Mouse (Mus musculus) liver, embryonic 15.5 days (tissue): Measurements from ENCODE around the gene Gas6. TPM values are rescaled to one million over a fixed set of nuclear protein-coding genes. Genes with fewer than 3 reads are reported as not detected.

Source experiments
- ATAC-seq: fragments of 200-750 bp; cut with Nextera tagmentation; 2 replicates; pipeline ENCODE4 v1.8.0; 2017; ENCODE audit warnings: moderate number of reproducible peaks, mild to moderate bottlenecking, moderate library complexity; ENCODE audit not compliant: insufficient read depth
- H3K27ac ChIP-seq: fragments of 300-500 bp; sonication (generic); replicated peaks from 2 replicates; pipeline ENCODE4 v1.5.1; 2015; ENCODE audit warnings: mild to moderate bottlenecking, inconsistent platforms
- H3K27me3 ChIP-seq: fragments of 300-500 bp; sonication (generic); 2 replicates; pipeline ENCODE4 v1.6.1; 2015; ENCODE audit warnings: mild to moderate bottlenecking, inconsistent platforms
- H3K36me3 ChIP-seq: fragments of 300-500 bp; sonication (generic); replicated peaks from 2 replicates; pipeline ENCODE4 v1.6.1; 2015; ENCODE audit warnings: moderate library complexity, mild to moderate bottlenecking, inconsistent platforms
- H3K4me1 ChIP-seq: fragments of 300-500 bp; sonication (generic); replicated peaks from 2 replicates; pipeline ENCODE4 v1.6.1; 2015; ENCODE audit warnings: inconsistent platforms
- H3K4me2 ChIP-seq: fragments of 300-500 bp; sonication (generic); 2 replicates; pipeline ENCODE4 v1.6.1; 2015; ENCODE audit warnings: moderate library complexity, mild to moderate bottlenecking, inconsistent platforms
- H3K4me3 ChIP-seq: fragments of 300-500 bp; sonication (generic); replicated peaks from 2 replicates; pipeline ENCODE4 v1.5.1; 2015; ENCODE audit warnings: mild to moderate bottlenecking, inconsistent platforms
- H3K9ac ChIP-seq: fragments of 300-500 bp; sonication (generic); 2 replicates; pipeline ENCODE4 v1.6.1; 2015; ENCODE audit warnings: moderate library complexity, mild to moderate bottlenecking, inconsistent platforms
- H3K9me3 ChIP-seq: fragments of 300-500 bp; sonication (generic); replicated peaks from 2 replicates; pipeline ENCODE4 v1.6.1; 2016; ENCODE audit warnings: inconsistent platforms
- WGBS: fragments of 180-500 bp; shearing (Covaris S2); methylation state at CpG from one replicate; pipeline ENCODE4 v1.1.7; 2015; ENCODE audit warnings: mixed read lengths; ENCODE audit not compliant: insufficient replicate concordance; 5-methylcytosine and 5-hydroxymethylcytosine counted together
- polyA plus RNA-seq: library from polyadenylated mRNA; unstranded; fragments of >200 nt; fragmentation: Nextera tagmentation; extraction: Ambion mirVana; gene quantifications from 2 replicates; pipeline ENCODE4 v1.2.1, GENCODE M21; 2015

The Gas6 gene
- polyA plus RNA-seq, 1 experiment from 2014 or later, result 7.1 TPM

DNA sequence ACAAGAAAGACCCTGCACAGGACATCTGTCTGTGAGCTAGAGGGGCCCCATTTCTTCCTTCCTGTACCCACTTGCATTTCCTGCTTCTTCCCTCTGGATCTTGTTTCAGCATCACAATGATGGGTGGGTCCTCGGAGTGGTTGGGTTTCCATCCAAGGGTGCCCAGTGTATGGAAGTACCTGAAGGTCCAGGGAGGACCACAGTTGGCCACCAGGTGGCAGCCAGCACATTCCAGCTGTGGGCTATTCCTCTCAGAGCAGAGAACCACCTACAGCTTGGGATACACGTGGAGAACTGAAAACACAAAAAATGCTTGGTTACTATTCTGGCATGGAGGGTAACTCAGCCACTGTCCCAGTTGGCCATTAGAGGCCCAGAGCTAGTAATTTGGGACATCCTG, 39.0 kb downstream of the Gas6 start:
- no peaks in the 10 kb centered on the region for H3K9me3 ChIP-seq
- no peaks in the 10 kb centered on the region for H3K27me3 ChIP-seq
- no peak overlapping the region for H3K4me2 ChIP-seq
- no peak overlapping the region for H3K4me3 ChIP-seq
- no peak overlapping the region for H3K27ac ChIP-seq
- no peak overlapping the region for H3K9ac ChIP-seq
- no peaks in the 10 kb centered on the region for H3K4me1 ChIP-seq
- ATAC-seq, result no peak
- WGBS, result 13% methylated on average over 2 of the region's 2 CpGs
- no peaks in the 10 kb centered on the region for H3K36me3 ChIP-seq

DNA sequence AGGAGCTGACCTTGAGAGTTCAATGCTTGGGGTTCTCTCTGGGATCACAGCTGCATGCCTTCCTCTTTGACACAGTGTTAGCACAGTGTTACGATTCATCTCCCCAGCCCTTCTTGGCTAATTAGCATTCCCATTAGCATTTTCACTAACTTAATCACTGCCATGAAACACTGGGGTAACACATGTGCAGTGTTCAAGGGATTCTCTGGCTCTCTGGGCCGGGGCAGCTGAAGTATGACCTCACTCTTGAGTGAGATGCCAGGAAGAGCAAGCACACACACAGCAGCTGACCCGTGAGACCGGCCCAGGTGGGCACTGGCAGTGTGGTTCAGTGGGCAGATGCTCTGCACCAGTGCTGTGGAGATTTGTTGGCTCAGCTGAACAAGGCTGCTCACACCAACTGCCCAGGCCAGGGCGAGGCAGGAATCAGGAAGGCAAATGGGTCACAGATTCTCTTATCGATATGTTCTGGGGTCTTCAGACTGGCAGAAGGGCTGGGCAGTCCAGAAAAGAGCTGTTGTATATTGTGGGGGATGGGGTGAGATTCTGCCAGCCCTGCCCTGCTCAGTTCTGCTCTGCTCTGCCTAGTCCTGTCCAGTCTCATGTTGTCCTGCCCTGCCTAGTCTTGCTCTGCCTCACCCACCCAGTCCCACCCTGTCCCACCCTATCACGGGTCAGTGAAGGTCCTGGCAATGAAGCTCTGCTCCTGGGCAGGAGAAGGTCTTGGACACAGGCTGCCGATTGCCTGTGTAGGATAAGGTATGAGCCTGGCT, 39.8 kb downstream of the Gas6 start:
- Histone ChIP-seq H3K36me3 (no peaks in the 10 kb centered on the region), H3K27ac (no peak overlapping the region), H3K9ac (no peak overlapping the region), H3K4me2 (no peak overlapping the region), H3K9me3 (no peaks in the 10 kb centered on the region), H3K4me3 (no peak overlapping the region), H3K4me1 (no peaks in the 10 kb centered on the region), H3K27me3 (no peaks in the 10 kb centered on the region)
- WGBS, result 51% methylated on average over 8 of the region's 8 CpGs
- no peak for ATAC-seq

DNA sequence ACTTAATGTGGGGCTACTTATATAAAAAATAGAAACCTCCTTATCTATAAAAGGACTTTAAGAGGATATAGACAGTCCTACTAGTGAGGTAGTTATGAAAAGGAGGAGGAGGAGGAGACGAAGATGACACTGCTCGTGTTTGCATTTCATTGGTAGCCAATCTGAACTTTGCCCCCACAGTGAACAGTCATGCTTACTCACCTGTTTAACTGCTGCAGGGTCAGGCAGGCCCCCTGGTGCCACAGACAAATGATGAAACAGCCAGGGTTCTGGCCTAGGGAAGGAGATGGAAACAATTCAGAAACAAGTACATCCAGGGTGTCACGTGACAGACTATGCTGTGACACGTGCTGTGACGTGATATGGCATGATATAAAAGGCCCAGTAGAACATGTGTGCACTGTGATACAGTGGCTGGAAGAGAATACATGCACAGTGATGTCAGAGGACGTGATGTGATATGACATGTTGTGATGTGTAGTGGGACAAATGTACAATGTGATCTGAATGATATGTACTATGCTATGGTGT, 42.5 kb downstream of the Gas6 start:
- no peaks in the 10 kb centered on the region for H3K4me1 ChIP-seq
- H3K27me3 ChIP-seq, result no peaks in the 10 kb centered on the region
- 42% methylated on average over 6 of the region's 6 CpGs for WGBS
- H3K9me3 ChIP-seq, result no peaks in the 10 kb centered on the region
- H3K9ac ChIP-seq, result no peak overlapping the region
- H3K4me2 ChIP-seq, result no peak overlapping the region
- H3K36me3 ChIP-seq, result no peaks in the 10 kb centered on the region
- no peak for ATAC-seq
- H3K27ac ChIP-seq, result no peak overlapping the region
- H3K4me3 ChIP-seq, result no peak overlapping the region

DNA sequence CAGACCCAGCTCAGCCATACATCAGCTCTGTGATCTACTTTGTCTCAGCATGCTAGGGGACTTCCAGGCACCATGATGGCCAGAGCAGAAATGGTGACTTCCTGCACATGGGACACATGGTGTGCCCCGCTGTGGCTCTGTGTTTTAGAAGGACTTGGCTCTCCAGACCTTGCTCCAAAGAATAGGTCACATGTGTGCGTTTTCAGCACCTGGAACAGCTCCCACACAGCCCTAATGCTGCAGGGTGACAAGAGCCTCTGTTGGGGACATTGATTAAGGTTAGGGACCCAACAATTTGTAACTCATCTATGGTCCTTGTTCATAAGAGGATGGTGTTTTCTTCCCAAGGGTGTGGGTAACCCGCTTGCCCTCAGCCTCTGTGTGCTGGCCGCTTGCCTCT, 46.1 kb downstream of the Gas6 start:
- Histone ChIP-seq H3K27ac (no peak overlapping the region), H3K36me3 (no peaks in the 10 kb centered on the region), H3K27me3 (no peaks in the 10 kb centered on the region), H3K4me3 (no peak overlapping the region), H3K4me1 (no peaks in the 10 kb centered on the region), H3K9ac (no peak overlapping the region), H3K9me3 (no peaks in the 10 kb centered on the region), H3K4me2 (no peak overlapping the region)
- ATAC-seq, result no peak
- 36% methylated on average over 4 of the region's 4 CpGs for WGBS

DNA sequence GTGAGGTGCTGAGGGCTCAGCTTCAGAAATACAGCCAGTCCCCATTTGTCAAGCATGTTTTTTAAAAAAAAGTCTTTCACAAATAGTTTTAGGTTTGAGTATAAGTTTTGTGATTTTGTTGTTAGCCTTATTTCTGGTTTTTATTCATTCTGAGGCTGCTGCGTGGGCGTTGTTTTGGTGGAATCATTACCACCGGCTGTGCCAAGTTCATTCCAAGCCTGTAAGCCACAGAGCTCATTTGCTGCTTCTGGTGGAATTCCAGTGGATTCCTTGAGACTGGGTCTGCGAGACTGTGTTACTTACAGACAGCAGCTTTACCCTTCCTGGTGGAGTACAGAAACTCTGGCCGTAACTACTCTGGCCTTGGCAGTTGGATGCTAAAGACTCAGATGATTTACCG, 47.8 kb downstream of the Gas6 start:
- no peaks in the 10 kb centered on the region for H3K9me3 ChIP-seq
- H3K27ac ChIP-seq, result no peak overlapping the region
- no peak overlapping the region for H3K9ac ChIP-seq
- H3K36me3 ChIP-seq, result no peaks in the 10 kb centered on the region
- WGBS, result 63% methylated on average over 6 of the region's 6 CpGs
- no peak for ATAC-seq
- H3K4me3 ChIP-seq, result no peak overlapping the region
- no peaks in the 10 kb centered on the region for H3K27me3 ChIP-seq
- H3K4me2 ChIP-seq, result no peak overlapping the region
- H3K4me1 ChIP-seq, result no peaks in the 10 kb centered on the region

DNA sequence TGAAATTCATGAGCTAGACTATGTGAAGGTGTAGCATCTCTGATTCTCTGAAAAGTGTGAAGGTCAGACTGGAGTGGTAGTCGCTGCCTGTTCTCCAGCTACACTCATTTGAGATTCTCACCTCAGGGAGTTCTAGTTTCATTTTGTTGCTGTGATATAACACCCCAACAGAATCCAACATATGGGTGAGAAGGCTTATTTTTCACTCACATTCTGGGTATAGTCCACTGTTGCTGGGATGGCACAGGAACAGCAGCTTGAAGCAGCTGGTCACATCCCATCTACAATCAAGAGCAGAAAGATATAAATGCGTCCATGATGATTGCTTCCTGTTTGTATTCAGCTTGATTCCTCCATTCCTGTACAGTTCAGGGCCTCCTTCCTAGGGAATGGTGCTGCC, 52.1 kb downstream of the Gas6 start:
- Histone ChIP-seq H3K4me3 (no peak overlapping the region), H3K4me2 (no peak overlapping the region), H3K36me3 (no peaks in the 10 kb centered on the region), H3K9ac (no peak overlapping the region), H3K27me3 (peaks cover 4% of the 10 kb centered on the region), H3K9me3 (no peaks in the 10 kb centered on the region), H3K4me1 (no peaks in the 10 kb centered on the region), H3K27ac (no peak overlapping the region)
- 58% methylated on average over 2 of the region's 2 CpGs for WGBS
- no peak for ATAC-seq

DNA sequence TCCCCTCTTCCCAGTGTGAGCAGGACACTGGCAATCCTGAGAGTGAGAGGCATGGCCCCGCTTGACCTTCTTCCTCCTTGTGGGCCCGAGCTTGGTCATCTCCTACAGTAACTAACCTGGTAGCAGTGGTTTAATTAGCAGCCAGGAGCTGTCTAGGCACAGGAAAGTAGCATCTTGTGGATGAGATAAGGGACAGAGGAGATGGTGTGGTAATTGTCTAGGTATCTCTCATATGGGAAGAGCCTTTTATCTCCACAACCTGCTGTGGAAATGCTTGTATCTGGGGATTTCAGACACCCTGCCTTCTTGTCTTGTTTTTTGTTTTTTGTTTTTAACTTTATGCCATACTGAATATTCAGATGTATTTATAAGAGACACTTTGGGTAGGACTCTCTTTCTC, 56.8 kb downstream of the Gas6 start:
- Histone ChIP-seq H3K4me3 (no peak overlapping the region), H3K9ac (no peak overlapping the region), H3K27ac (no peak overlapping the region), H3K4me1 (no peaks in the 10 kb centered on the region), H3K9me3 (no peaks in the 10 kb centered on the region), H3K4me2 (no peak overlapping the region), H3K27me3 (peaks cover 44% of the 10 kb centered on the region), H3K36me3 (no peaks in the 10 kb centered on the region)
- 35% methylated on average over 2 of the region's 2 CpGs for WGBS
- no peak for ATAC-seq

DNA sequence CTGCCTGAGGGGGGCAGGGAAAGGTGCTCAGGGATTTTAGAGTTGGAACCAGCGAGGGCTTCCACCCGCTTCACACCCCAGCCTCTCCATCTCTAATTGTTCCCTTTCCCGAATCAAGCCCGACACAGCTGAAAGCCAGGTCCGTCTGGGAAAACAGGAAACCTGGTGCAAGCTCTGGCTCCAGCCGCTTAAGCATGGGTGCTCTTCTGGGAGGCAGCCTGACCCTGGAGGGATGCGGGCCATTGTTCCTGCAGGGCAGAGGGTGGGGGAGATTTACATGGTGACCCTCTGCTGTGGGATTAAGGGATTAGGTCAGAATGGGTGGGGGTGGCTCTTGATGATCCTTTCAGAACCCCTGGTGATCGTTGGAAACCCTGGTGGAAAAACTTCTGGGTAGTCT, 58.2 kb downstream of the Gas6 start:
- Histone ChIP-seq H3K4me3 (no peak overlapping the region), H3K9me3 (no peaks in the 10 kb centered on the region), H3K4me2 (no peak overlapping the region), H3K36me3 (no peaks in the 10 kb centered on the region), H3K4me1 (no peaks in the 10 kb centered on the region), H3K9ac (no peak overlapping the region), H3K27ac (no peak overlapping the region), H3K27me3 (peaks cover 44% of the 10 kb centered on the region)
- 8% methylated on average over 8 of the region's 8 CpGs for WGBS
- no peak for ATAC-seq

DNA sequence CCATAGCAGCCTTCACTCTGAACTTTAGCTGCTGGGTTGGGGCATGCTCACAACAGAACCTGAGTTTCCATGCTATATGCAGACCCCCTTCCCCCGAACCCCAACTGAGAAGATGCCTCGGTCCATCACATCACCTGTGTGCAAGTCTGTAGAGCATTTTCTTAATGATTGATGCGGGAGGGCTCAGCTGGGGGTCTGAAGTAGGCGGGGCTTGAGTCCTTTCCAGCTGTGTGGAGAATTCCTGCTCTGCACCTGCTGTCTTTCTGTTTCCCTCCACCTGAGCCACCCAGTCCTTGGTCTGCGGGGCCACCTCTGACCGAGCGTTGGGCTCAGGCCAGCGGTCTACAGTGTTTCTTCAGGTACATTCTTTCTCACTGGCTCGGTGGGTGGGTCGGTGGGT, 59.4 kb downstream of the Gas6 start, which contains the start of gene Tmem255b:
Gene Tmem255b, plus strand, starts transcription at position 301 of the 400 bp plus-strand sequence.
- Histone ChIP-seq H3K27ac (no peak within 1 kb of the TSS), H3K4me2 (no peak within 1 kb of the TSS), H3K36me3 (no peaks in the 10 kb centered on the region), H3K9me3 (no peaks in the 10 kb centered on the region), H3K4me1 (no peaks in the 10 kb centered on the region), H3K27me3 (peaks cover 44% of the 10 kb centered on the region), H3K9ac (no peak within 1 kb of the TSS), H3K4me3 (no peak within 1 kb of the TSS)
- WGBS, result 21% methylated on average over 10 of the region's 10 CpGs
- ATAC-seq, result no peak

DNA sequence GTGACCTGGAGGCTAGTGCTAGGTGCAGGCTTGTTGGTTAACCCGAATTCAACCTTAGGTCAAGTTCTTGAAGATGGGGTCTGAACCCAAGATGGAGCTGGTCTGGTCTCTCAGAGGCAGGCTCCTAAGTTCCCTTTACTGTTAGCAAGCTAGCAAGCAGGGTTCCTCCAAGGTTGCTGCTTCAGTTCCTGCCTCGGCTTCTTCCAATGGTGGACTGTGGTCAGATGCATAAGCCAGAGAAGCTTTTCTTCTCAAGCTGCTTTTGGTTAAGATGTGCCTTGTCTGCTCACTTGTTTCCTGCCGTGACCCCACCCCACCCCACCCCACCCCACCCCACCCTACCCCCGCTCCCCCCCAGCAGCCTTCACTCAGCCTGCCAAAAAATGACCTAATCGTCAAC, 61.2 kb downstream of the Gas6 start:
- 22% methylated on average over 5 of the region's 5 CpGs for WGBS
- Histone ChIP-seq H3K4me2 (no peak overlapping the region), H3K27me3 (peaks cover 44% of the 10 kb centered on the region), H3K9ac (no peak overlapping the region), H3K4me3 (no peak overlapping the region), H3K9me3 (no peaks in the 10 kb centered on the region), H3K4me1 (no peaks in the 10 kb centered on the region), H3K36me3 (no peaks in the 10 kb centered on the region), H3K27ac (no peak overlapping the region)
- no peak for ATAC-seq

DNA sequence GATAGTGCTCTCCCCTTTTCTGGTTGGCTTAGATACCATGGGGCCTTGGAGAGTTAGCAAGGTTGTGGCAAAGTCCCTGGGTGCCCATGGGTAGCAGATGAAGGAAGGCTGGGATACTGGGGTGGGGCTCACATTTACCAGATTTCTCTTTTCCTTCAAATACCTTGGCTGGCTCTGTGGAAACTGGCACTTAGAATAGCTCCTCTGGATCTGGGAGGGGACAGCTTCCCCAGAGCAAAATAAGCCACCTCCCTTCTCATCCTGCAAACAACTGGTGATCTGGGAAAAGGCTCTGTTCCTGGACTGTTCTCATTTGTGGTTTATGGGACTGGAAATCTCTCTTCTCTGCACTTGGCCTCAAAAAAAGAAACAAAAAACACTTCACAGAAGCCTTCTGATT, 63.4 kb downstream of the Gas6 start:
- H3K4me3 ChIP-seq, result no peak overlapping the region
- no peak for ATAC-seq
- no peaks in the 10 kb centered on the region for H3K9me3 ChIP-seq
- peaks cover 34% of the 10 kb centered on the region for H3K27me3 ChIP-seq
- H3K4me1 ChIP-seq, result no peaks in the 10 kb centered on the region
- H3K27ac ChIP-seq, result no peak overlapping the region
- no peak overlapping the region for H3K4me2 ChIP-seq
- H3K9ac ChIP-seq, result no peak overlapping the region
- H3K36me3 ChIP-seq, result no peaks in the 10 kb centered on the region

DNA sequence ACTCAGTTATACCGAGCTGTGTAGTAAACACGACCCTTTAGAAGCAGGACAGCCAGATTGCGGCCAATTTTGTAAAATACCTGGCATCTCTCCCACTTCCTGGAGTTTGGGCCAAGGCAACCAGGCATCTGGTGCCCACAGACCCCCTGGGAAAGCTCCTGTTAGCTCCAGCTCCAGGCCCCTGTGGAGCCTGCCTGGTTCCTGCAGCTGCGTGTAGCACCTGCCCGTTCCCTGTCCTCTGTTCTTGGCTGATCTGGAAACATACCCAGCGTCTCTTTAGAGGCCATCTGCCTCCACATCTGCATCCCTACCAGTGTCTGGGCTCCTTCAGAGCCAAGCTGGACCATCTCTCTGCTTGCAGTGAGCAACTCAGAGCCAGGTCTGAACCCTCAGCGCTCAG, 63.9 kb downstream of the Gas6 start:
- no peak overlapping the region for H3K4me3 ChIP-seq
- no peak overlapping the region for H3K27ac ChIP-seq
- no peaks in the 10 kb centered on the region for H3K9me3 ChIP-seq
- no peak overlapping the region for H3K4me2 ChIP-seq
- H3K9ac ChIP-seq, result no peak overlapping the region
- 68% methylated on average over 7 of the region's 7 CpGs for WGBS
- H3K36me3 ChIP-seq, result no peaks in the 10 kb centered on the region
- H3K27me3 ChIP-seq, result peaks cover 32% of the 10 kb centered on the region
- ATAC-seq, result no peak
- no peaks in the 10 kb centered on the region for H3K4me1 ChIP-seq
